Mouse (Mus musculus) lung, adult 2 months (tissue): Measurements from ENCODE around the gene Eva1c. TPM values are rescaled to one million over a fixed set of nuclear protein-coding genes. Genes with fewer than 3 reads are reported as not detected.

Experiments
- DNase-seq: peaks from one replicate; pipeline ENCODE4 v3.0.0; 2022
- H3K4me1 ChIP-seq: fragments of 200-500 bp; 2 replicates; pipeline ENCODE4 v1.6.1; 2011; ENCODE audit warnings: low read length; ENCODE audit not compliant: control insufficient read depth, insufficient read depth
- H3K4me3 ChIP-seq: fragments of 200-500 bp; replicated peaks from 2 replicates; pipeline ENCODE3; 2011; ENCODE audit warnings: low read depth, mild to moderate bottlenecking, control low read depth, low read length; ENCODE audit errors: extremely low read depth
- CTCF ChIP-seq: fragments of 200-500 bp; IDR thresholded peaks from 2 replicates; pipeline ENCODE4 v1.5.1; 2011; ENCODE audit warnings: mild to moderate bottlenecking, low read length, control low read depth; ENCODE audit not compliant: insufficient read depth
- POLR2A ChIP-seq: fragments of 200-500 bp; IDR thresholded peaks from 2 replicates; pipeline ENCODE4 v1.6.1; 2011; ENCODE audit warnings: low read depth, mild to moderate bottlenecking, control low read depth, low read length, borderline replicate concordance; ENCODE audit errors: extremely low read depth
- WGBS: fragments of 180-500 bp; shearing (Covaris S2); methylation state at CpG from one replicate; pipeline ENCODE4 v1.1.7; 2018; 5-methylcytosine and 5-hydroxymethylcytosine counted together
- polyA plus RNA-seq: library from polyadenylated mRNA; depleted of rRNA; stranded (reverse); fragments of >200 nt; gene quantifications from 2 replicates; pipeline ENCODE4 v1.2.3, GENCODE M21; 2012

The Eva1c gene
- polyA plus RNA-seq, 1 experiment: 8.9 TPM

GRCm38 (mm10) chr16:90833041-90833791, 6.7 kb downstream of the Eva1c start:
- 51% methylated on average over 9 of the region's 9 CpGs for WGBS
- DNase-seq: no peak
- no peak overlapping the region for H3K4me3 ChIP-seq

DNA sequence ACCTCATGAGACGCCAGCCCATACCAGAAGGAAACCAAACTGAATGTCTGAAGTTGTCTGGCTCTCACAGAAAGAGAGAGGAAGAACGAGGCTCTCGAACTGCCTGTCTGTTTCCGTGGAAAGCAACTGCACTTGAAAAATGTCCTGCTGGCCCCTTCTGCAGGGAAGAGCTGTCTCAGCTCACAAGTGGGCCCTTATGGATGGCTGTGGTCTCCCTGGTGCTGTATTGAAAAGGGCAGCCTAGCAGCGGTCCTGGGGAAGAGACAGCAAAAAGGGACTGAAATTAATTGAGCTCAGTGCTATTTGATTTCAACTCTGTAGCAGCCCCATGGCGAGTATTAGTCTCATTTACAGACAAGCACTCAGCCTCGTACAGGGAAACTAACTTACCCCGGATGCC, 10.9 kb downstream of the Eva1c start:
- TF ChIP-seq POLR2A: no peak
- no peak for TF ChIP-seq CTCF
- Histone ChIP-seq H3K4me3 (no peak overlapping the region), H3K4me1 (peaks cover 6% of the 10 kb centered on the region; the same call in 1 of the 2 replicates)
- DNase-seq: no peak
- WGBS: 63% methylated on average over 8 of the region's 8 CpGs

More at GRCm38 (mm10) chr16:90833041-90833791, 6.7 kb downstream of the Eva1c start:
- H3K4me1 ChIP-seq: 0 out of 2 replicates have a peak, but pooled peaks cover 3% of the 10 kb centered on the region
- no peak for TF ChIP-seq POLR2A
- no peak for TF ChIP-seq CTCF

- WGBS: 55% methylated on average over 9 of the region's 9 CpGs
- DNase-seq: no peak
- no peak overlapping the region for H3K4me3 ChIP-seq
- TF ChIP-seq POLR2A (no peak), CTCF (no peak)
- peaks cover 3% of the 10 kb centered on the region; the same call in 1 of the 2 replicates for H3K4me1 ChIP-seq
Observed at GRCm38 (mm10) chr16:90842164-90842563, 15.6 kb downstream of the Eva1c start.

DNA sequence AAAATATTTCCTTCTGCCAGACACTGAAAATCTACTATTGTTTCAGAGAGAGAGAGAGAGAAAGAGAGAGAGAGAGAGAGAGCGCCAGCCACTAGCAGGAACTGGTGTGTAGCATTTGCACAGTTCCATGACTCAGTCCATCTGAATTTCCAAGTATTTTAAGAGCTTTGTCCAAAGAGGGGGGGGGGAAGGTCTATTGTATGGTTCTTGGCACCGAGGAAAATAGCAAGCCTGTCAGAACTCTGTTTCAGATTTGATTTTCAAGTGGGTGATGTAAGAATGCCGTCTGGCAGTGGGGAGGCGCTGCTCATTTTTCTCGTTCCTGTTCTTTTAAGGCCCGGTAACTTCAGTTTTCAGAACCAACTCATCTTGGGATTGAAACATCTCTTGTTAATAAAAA, 18.5 kb downstream of the Eva1c start:
- no peak for DNase-seq
- no peak for TF ChIP-seq CTCF
- TF ChIP-seq POLR2A: no peak
- H3K4me3 ChIP-seq: no peak overlapping the region
- H3K4me1 ChIP-seq: peaks cover 6% of the 10 kb centered on the region; the same call in 1 of the 2 replicates
- 41% methylated on average over 6 of the region's 6 CpGs for WGBS

- DNase-seq: no peak
- H3K4me3 ChIP-seq: no peak overlapping the region
- peaks cover 6% of the 10 kb centered on the region; the same call in 1 of the 2 replicates for H3K4me1 ChIP-seq
- 76% methylated on average over 13 of the region's 13 CpGs for WGBS
- no peak for TF ChIP-seq CTCF
- TF ChIP-seq POLR2A: no peak
Observed at GRCm38 (mm10) chr16:90845591-90845990, 19.1 kb downstream of the Eva1c start.

DNA sequence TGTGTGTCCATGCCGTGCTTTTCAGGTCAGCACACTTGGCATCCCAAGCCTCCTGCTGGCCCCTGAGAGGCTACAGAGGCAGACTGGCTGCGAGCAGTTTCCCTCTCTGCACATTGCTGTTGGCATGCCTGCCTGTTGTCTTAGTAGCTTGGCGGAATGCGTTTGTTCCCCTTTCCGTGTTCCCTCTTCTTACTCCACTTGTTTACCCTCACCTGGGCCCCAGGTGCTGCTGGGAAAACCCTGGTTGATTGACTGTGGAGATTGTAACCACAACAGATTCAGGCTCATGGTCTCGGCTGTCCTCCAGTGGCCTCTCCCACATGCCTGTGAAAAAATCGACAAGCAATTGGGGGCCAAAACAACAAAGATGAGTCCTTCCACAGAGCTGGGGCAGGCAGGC, 22.2 kb downstream of the Eva1c start:
- Histone ChIP-seq H3K4me1 (peaks cover 3% of the 10 kb centered on the region; the same call in 1 of the 2 replicates), H3K4me3 (no peak overlapping the region)
- DNase-seq: peak; percentile 61
- TF ChIP-seq CTCF (no peak), POLR2A (peak; percentile 18; the same call in 1 of the 2 replicates)
- WGBS: 65% methylated on average over 7 of the region's 7 CpGs

- peaks cover 3% of the 10 kb centered on the region; the same call in 1 of the 2 replicates for H3K4me1 ChIP-seq
- DNase-seq: no peak
- TF ChIP-seq POLR2A (no peak), CTCF (no peak)
- H3K4me3 ChIP-seq: no peak overlapping the region
- 48% methylated on average over 12 of the region's 12 CpGs for WGBS
Observed at GRCm38 (mm10) chr16:90849262-90849661, 22.7 kb downstream of the Eva1c start.

- Histone ChIP-seq H3K4me1 (peaks cover 3% of the 10 kb centered on the region; the same call in 1 of the 2 replicates), H3K4me3 (no peak overlapping the region)
- 80% methylated on average over 7 of the region's 7 CpGs for WGBS
- no peak for DNase-seq
- TF ChIP-seq POLR2A: no peak
Observed at GRCm38 (mm10) chr16:90850881-90851280, 24.4 kb downstream of the Eva1c start.

DNA sequence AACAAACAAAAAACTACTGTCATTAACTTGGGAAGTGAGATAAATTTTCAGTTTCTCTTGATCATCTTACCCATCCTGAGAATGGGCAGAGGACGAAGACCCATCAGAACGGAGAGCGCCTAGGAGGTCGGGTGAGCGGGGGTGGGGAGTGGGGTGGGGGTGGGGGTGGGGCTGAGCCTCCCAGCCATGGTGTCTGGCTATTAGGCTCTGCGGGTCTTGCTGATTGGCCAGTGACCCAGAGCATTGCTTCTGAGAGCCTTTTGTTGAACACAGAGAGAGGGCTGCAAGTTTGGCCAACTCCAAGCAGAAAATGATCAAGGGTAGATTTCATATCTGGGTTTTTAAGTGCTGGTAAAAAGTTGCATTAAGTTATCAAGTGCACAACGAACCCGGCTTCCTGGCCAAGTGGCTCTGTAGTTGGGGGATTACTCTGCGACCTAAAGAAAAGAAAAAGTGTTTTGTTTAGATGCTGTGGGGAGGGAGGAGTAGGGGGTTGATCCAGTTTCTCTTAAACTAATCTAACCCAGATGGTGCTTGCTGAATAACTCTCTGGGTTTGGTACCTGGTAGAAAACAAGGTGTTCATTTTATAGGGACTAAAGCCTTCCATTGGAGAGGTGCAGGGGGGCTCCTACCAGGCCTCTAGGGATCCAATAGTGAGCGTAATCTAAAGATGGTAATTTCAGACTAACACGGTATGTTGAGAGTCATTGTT, 25.3 kb downstream of the Eva1c start:
- WGBS: 73% methylated on average over 11 of the region's 11 CpGs
- Histone ChIP-seq H3K4me1 (peaks cover 3% of the 10 kb centered on the region; the same call in 1 of the 2 replicates), H3K4me3 (no peak overlapping the region)
- no peak for TF ChIP-seq CTCF
- no peak for DNase-seq

DNA sequence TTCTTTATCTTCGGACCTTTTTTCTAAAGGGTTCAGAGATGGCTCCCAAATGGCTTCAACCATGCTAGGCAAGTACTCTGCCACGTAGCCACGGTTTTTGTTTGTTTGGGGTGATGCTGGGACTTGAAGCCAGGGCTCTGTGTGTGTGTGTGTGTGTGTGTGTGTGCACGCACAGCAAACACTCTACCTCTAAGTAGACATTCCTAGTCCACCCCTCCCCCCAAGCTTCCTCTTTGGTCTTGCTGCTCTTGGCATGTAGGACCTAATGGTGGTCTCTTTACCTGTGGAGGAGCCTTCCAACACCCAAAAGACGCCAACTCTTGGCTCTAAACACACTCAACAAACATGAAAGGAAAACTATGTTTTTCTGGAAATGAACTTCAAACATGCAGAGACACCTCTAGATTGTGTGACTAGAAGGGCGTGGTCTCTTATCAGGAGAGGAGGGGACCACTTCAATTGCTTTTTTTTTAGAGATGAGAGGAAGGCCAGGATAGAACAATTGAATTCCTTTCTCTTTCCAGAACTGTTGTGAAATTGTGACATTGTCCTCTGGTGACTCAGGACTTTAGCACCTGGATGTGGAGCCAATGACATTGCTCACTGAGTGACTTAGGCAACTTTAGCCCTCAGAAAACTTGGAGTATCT, 30.2 kb downstream of the Eva1c start:
- Histone ChIP-seq H3K4me3 (no peak overlapping the region), H3K4me1 (no peaks in the 10 kb centered on the region)
- TF ChIP-seq POLR2A (no peak), CTCF (no peak)
- WGBS: 74% methylated on average over 6 of the region's 6 CpGs
- no peak for DNase-seq
